Mouse (Mus musculus): ENCODE measurements around the gene Tmem120a. TPM values are rescaled to one million over a fixed set of nuclear protein-coding genes. Genes with fewer than 3 reads are reported as not detected.

Gene Tmem120a
- total RNA-seq, 2 experiments from 2014 or later = 7.6 to 8.3 TPM

GRCm38 (mm10) chr5:135697711-135698111 lies 46.5 kb downstream of the Tmem120a start:
- Histone ChIP-seq H3K27ac (peak overlapping the region; percentile 35; the same call in 1 of the 2 replicates), H3K4me3 (no peak overlapping the region)
- TF ChIP-seq CTCF (IDR thresholded peaks at IDR 0.05) = no peak
- DNase-seq = no peak
- intact Hi-C loops (cut with DNase I) = no loop called here

- H3K4me3 ChIP-seq = no peak overlapping the region
- peak; percentile 42 for DNase-seq
- intact Hi-C loops (cut with DNase I) = no loop called here
- peak overlapping the region; percentile 73 for H3K27ac ChIP-seq
- TF ChIP-seq CTCF (IDR thresholded peaks at IDR 0.05) = no peak
These were observed 48.9 kb downstream of the Tmem120a start for GRCm38 (mm10) chr5:135695277-135695721.

DNA sequence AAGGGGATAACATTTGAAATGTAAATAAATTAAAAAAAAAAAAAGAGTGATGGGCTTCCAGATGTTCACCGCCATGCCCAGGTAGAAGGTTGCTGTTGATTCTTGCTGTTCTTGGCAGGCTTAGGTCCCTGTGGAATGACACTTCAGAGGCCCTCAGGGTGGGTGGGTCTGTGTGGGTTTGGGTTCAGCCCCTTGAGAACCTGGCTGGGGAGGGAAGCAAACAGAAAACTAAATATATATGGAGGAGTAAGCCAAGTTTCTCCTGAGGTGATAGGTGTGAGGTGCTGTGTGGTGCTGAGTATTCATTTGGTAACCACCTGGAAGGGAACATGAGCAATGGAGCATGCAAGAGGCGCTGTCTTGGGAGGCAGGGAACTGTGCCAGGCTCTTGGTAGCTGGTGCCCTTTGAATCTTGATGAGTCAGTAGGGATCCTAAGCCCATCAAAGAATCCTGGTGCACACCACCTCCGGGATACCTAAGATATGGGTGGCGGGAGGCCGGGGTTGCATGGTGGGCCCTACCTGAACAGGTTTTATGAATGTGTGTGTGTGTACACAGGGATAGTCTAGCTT lies 50.9 kb downstream of the Tmem120a start:
- peak; percentile 54 for DNase-seq
- TF ChIP-seq CTCF (IDR thresholded peaks at IDR 0.05) = no peak
- peak overlapping the region; percentile 43; the same call in 1 of the 2 replicates for H3K27ac ChIP-seq
- intact Hi-C loops (cut with DNase I) = loop anchor here (5.0 kb wide), 1 partner anchor 34 kb away; no protein-coding TSS in a partner anchor
- H3K4me3 ChIP-seq = no peak overlapping the region

DNA sequence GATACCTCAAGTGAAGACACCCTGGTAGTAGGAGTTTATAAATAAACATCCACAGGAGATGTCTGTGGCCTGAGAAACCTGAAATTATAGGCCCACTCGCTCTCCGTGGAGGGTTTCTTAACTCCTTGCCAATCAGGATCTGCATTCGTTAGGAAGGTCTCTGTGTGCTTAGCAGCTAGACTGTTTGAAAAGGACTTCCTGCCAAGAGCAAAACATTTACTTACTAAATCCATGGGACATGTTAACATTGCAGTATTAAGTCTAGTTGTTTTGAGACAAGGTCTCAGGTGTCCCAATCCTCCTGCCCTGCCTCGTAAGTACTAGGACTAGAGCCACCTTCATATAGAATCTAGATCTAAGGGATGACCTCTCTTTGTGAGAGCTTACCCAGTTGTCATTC lies 53.0 kb downstream of the Tmem120a start:
- H3K27ac ChIP-seq = peak overlapping the region; percentile 28; the same call in 1 of the 2 replicates
- no peak for TF ChIP-seq CTCF (IDR thresholded peaks at IDR 0.05)
- H3K4me3 ChIP-seq = no peak overlapping the region

DNA sequence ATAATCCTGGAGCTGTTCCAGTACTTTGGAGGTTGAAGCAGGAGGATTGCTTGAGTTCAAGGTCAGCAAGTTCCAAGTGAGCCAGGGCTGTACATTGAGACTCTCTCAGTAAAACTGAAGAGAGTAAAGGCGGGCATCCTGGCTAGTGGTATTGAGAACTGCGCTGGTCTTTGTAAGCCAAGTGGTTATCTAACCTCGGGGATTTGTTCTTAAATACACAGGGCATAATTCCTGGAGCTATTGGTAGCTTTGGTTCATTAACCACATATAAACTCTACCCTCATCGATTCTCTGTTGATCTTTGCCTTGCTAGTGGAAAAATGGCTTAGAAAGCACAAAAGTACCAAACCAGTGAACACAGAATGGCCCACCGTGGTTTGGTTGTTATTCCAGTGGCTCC lies 53.8 kb downstream of the Tmem120a start:
- Histone ChIP-seq H3K27ac (peak overlapping the region; percentile 46), H3K4me3 (peak overlapping the region; percentile 85)
- no peak for TF ChIP-seq CTCF (IDR thresholded peaks at IDR 0.05)
- intact Hi-C loops (cut with DNase I) = loop anchor here (5.0 kb wide), 1 partner anchor 37 kb away; no protein-coding TSS in a partner anchor
- no peak for DNase-seq

More for the DNA sequence above, 53.0 kb downstream of the Tmem120a start:
- no peak for DNase-seq
- intact Hi-C loops (cut with DNase I) = loop anchor here (5.0 kb wide), 1 partner anchor 36 kb away; no protein-coding TSS in a partner anchor

Small RNA genes lying within 50 kb of the gene (microRNA-seq; reads per million reads assigned to microRNA genes)
- not detected for gene Mir7034

Other genes starting within 250 kb of the Tmem120a start
- 10 to 100 TPM; 19.6 to 22.9 TPM for gene Hip1, start 199.3 kb downstream of the Tmem120a start, total RNA-seq (2021)
- gene Ccl26, start 180.9 kb downstream of the Tmem120a start, total RNA-seq (2021) = not detected
- 1 to 10 TPM in 1 of 2 experiments, under 1 TPM in 1; 0.66 to 1.3 TPM for gene Ccl24, start 171.4 kb downstream of the Tmem120a start, total RNA-seq (2021)
- 10 to 100 TPM; 10.7 to 13.0 TPM for gene Rhbdd2, start 111.8 kb downstream of the Tmem120a start, total RNA-seq (2021)
- 10 to 100 TPM; 31.4 to 32.7 TPM for gene Por, start 74.4 kb downstream of the Tmem120a start, total RNA-seq (2021)
- not detected for gene Styxl1, start 33.9 kb upstream of the Tmem120a start, total RNA-seq (2021)
- gene Mdh2, start 34.0 kb upstream of the Tmem120a start, total RNA-seq (2021) = 1,000 to 10,000 TPM in 1 of 2 experiments, 100 to 1,000 TPM in 1; 910 to 1,211 TPM
- not detected for gene Srrm3, start 62.4 kb upstream of the Tmem120a start, total RNA-seq (2021)
- 100 to 1,000 TPM; 253 to 325 TPM for gene Hspb1, start 143.5 kb upstream of the Tmem120a start, total RNA-seq (2021)
- 100 to 1,000 TPM; 289 to 303 TPM for gene Ywhag, start 190.2 kb upstream of the Tmem120a start, total RNA-seq (2021)
- under 1 TPM; 0.22 to 0.59 TPM for gene Ssc4d, start 230.1 kb upstream of the Tmem120a start, total RNA-seq (2021)
- gene Zp3, start 235.7 kb upstream of the Tmem120a start, total RNA-seq (2021) = not detected